Mouse (Mus musculus): Measurements from ENCODE around the gene Mycbpap. TPM values are rescaled to one million over a fixed set of nuclear protein-coding genes. Genes with fewer than 3 reads are reported as not detected.

Gene Mycbpap
- total RNA-seq, 2 experiments from 2014 or later, result not detected

Other genes starting within 250 kb of the Mycbpap start
- gene Gm21885, start 239.9 kb downstream of the Mycbpap start, total RNA-seq (2021), result not detected
- 10 to 100 TPM; 31.8 to 55.4 TPM for gene Luc7l3, start 199.8 kb downstream of the Mycbpap start, total RNA-seq (2021)
- 100 to 1,000 TPM; 135 to 141 TPM for gene Ankrd40, start 193.7 kb downstream of the Mycbpap start, total RNA-seq (2021)
- gene Abcc3, start 128.7 kb downstream of the Mycbpap start, total RNA-seq (2021), result 1 to 10 TPM; 1.9 to 2.1 TPM
- 1 to 10 TPM; 7.0 to 9.0 TPM for gene Cacna1g, start 47.5 kb downstream of the Mycbpap start, total RNA-seq (2021)
- gene Spata20, start 35.6 kb downstream of the Mycbpap start, total RNA-seq (2021), result not detected
- under 1 TPM; 0.21 to 0.59 TPM for gene Epn3, start 21.8 kb downstream of the Mycbpap start, total RNA-seq (2021)
- 1 to 10 TPM; 4.3 to 6.0 TPM for gene Rsad1, start 27.5 kb upstream of the Mycbpap start, total RNA-seq (2021)
- gene Chad, start 43.3 kb upstream of the Mycbpap start, total RNA-seq (2021), result 10 to 100 TPM; 10.3 to 14.3 TPM
- 10 to 100 TPM in 1 of 2 experiments, 1 to 10 TPM in 1; 8.1 to 10.0 TPM for gene Acsf2, start 80.1 kb upstream of the Mycbpap start, total RNA-seq (2021)
- gene Lrrc59, start 108.0 kb upstream of the Mycbpap start, total RNA-seq (2021), result 10 to 100 TPM; 40.4 to 51.2 TPM
- 10 to 100 TPM; 50.2 to 63.1 TPM for gene Mrpl27, start 132.0 kb upstream of the Mycbpap start, total RNA-seq (2021)
- gene Eme1, start 132.2 kb upstream of the Mycbpap start, total RNA-seq (2021), result 1 to 10 TPM; 1.3 to 1.5 TPM
- 10 to 100 TPM; 10.1 to 12.3 TPM for gene Xylt2, start 155.8 kb upstream of the Mycbpap start, total RNA-seq (2021)
- gene Gm11541, start 182.8 kb upstream of the Mycbpap start, total RNA-seq (2021), result not detected
- under 1 TPM; 0.80 to 0.81 TPM for gene Cdc34b, start 220.0 kb upstream of the Mycbpap start, total RNA-seq (2021)

All from gastrocnemius, postnatal 10 days (tissue).